Mouse (Mus musculus): ENCODE results near the gene Skiv2l.

GRCm38 (mm10) chr17:34811275-34811674, 38.7 kb downstream of the Skiv2l start:
- TF ChIP-seq HCFC1 (IDR thresholded peaks at IDR 0.05; ENCODE audit: borderline replicate concordance, insufficient read depth, low read length) (no peak), ZC3H11A (IDR thresholded peaks at IDR 0.05; ENCODE audit: borderline replicate concordance, low read depth, low read length) (no peak), MAFK (IDR thresholded peaks at IDR 0.05; ENCODE audit: insufficient read depth, low read depth, low read length) (no peak), CHD2 (IDR thresholded peaks at IDR 0.05; ENCODE audit: low read depth, low read length) (no peak), ZNF384 (IDR thresholded peaks at IDR 0.05; ENCODE audit: low read depth, low read length) (no peak)

Data from ES-E14 (cell line).